Mouse (Mus musculus) megakaryocyte-erythroid progenitor cell, adult 5-6 weeks (primary cell): ENCODE measurements around the gene Fam189a1. TPM values are rescaled to one million over a fixed set of nuclear protein-coding genes. Genes with fewer than 3 reads are reported as not detected.

Source experiments
- ATAC-seq: replicated peaks from 2 replicates; pipeline ENCODE4 v1.8.0; 2016; ENCODE audit warnings: mild to moderate bottlenecking, inconsistent platforms; ENCODE audit not compliant: severe bottlenecking, poor library complexity, low FRiP score, low TSS enrichment
- total RNA-seq, 2 experiments: library from RNA; stranded (forward) in 1 of 2; stranded (reverse) in 1 of 2; fragments of 200-1000, 215-1000 nt in 1 of 2; fragments of >200 nt in 1 of 2; fragmentation: Nextera tagmentation in 1 of 2; gene quantifications; 2 replicates each; pipeline ENCODE4 v1.2.3; 2014 to 2017

The Fam189a1 gene
- total RNA-seq, 2 experiments from 2014 or later: not detected

GRCm38 (mm10) chr7:64984468-64985120 is 171.8 kb downstream of the Fam189a1 start:
- ATAC-seq: no peak

- no peak for ATAC-seq
Measured at GRCm38 (mm10) chr7:64981511-64982235, 174.7 kb downstream of the Fam189a1 start.

GRCm38 (mm10) chr7:64973590-64974262 is 182.6 kb downstream of the Fam189a1 start:
- no peak for ATAC-seq

- no peak for ATAC-seq
Measured at GRCm38 (mm10) chr7:64962128-64962527, 194.2 kb downstream of the Fam189a1 start.

- no peak for ATAC-seq
Measured at GRCm38 (mm10) chr7:64959087-64959486, 197.3 kb downstream of the Fam189a1 start.

- no peak for ATAC-seq
Measured at GRCm38 (mm10) chr7:64952181-64952580, 204.2 kb downstream of the Fam189a1 start.

GRCm38 (mm10) chr7:64950771-64951099 is 205.6 kb downstream of the Fam189a1 start:
- no peak for ATAC-seq

- ATAC-seq: peak; percentile 70; the same call in 1 of the 2 replicates
Measured at GRCm38 (mm10) chr7:64949910-64950770, 206.2 kb downstream of the Fam189a1 start.

GRCm38 (mm10) chr7:64949465-64949864 is 206.9 kb downstream of the Fam189a1 start:
- ATAC-seq: no peak

GRCm38 (mm10) chr7:64944686-64945085 is 211.7 kb downstream of the Fam189a1 start:
- ATAC-seq: no peak

GRCm38 (mm10) chr7:64944175-64944574 is 212.2 kb downstream of the Fam189a1 start:
- no peak for ATAC-seq

- ATAC-seq: no peak
Measured at GRCm38 (mm10) chr7:64936927-64937326, 219.4 kb downstream of the Fam189a1 start.

- ATAC-seq: no peak
Measured at GRCm38 (mm10) chr7:64934115-64934514, 222.3 kb downstream of the Fam189a1 start.

- ATAC-seq: no peak
Measured at GRCm38 (mm10) chr7:64930980-64931379, 225.4 kb downstream of the Fam189a1 start.

- no peak for ATAC-seq
Measured at GRCm38 (mm10) chr7:64923918-64924317, 232.5 kb downstream of the Fam189a1 start.

- no peak for ATAC-seq
Measured at GRCm38 (mm10) chr7:64921189-64921588, 235.2 kb downstream of the Fam189a1 start.

- ATAC-seq: no peak
Measured at GRCm38 (mm10) chr7:64920735-64921134, 235.6 kb downstream of the Fam189a1 start.

GRCm38 (mm10) chr7:64916654-64917053 is 239.7 kb downstream of the Fam189a1 start:
- ATAC-seq: no peak

- ATAC-seq: no peak
Measured at GRCm38 (mm10) chr7:64915121-64915520, 241.2 kb downstream of the Fam189a1 start.

GRCm38 (mm10) chr7:64911945-64912344 is 244.4 kb downstream of the Fam189a1 start:
- ATAC-seq: no peak
